16 mouse cellular contexts compared by ENCODE assay signal in genomic region chr8:94996037-94996436, GRCm38 (mm10). TPM values are rescaled to one million over a fixed set of nuclear protein-coding genes. Genes with fewer than 3 reads are reported as not detected.
A peak's percentile ranks its signal among the peaks of the same experiment; 100 is the strongest.
DNase-seq lines count a peak whose midpoint lies in the region; ATAC-seq and TF ChIP-seq lines count a peak whose summit lies in the region.
"Had no signal": no experiment of that assay in that cellular context is flagged by ENCODE, and none has a peak within 500 bp of the region (broad histone marks: within the 10 kb centered on the region; RNA-seq: fewer than 3 reads in every experiment).

No protein-coding gene starts in this region.

- ATAC-seq in forebrain, embryonic 11.5 days (replicated peaks; ENCODE audit: low FRiP score): no peak
- ATAC-seq in hindbrain, postnatal 0 days: no peak
- ATAC-seq in neural tube, embryonic 15.5 days (ENCODE audit: low FRiP score): no peak
- ATAC-seq in lung, postnatal 0 days: no peak
- ATAC-seq: inflammation-experienced regulatory T-cells, adult 6 months; Patski had no signal

- no peaks in the 10 kb centered on the region for H3K27me3 ChIP-seq in forebrain, embryonic 11.5 days (ENCODE audit: control insufficient read depth, insufficient read depth, low read length)
- H3K27me3 ChIP-seq in hindbrain, postnatal 0 days (ENCODE audit: insufficient read depth, low read length): no peaks in the 10 kb centered on the region
- no peaks in the 10 kb centered on the region for H3K27me3 ChIP-seq in neural tube, embryonic 15.5 days (replicated peaks)
- no peaks in the 10 kb centered on the region for H3K27me3 ChIP-seq in lung, postnatal 0 days (replicated peaks; ENCODE audit: insufficient read depth, low read length)
- H3K27me3 ChIP-seq: Patski had no signal

- TF ChIP-seq EP300 in lung, postnatal 0 days (IDR thresholded peaks at IDR 0.05): no peak

- peak overlapping the region; percentile 91 for H3K4me2 ChIP-seq in forebrain, embryonic 11.5 days (ENCODE audit: low read depth, low read length, severe bottlenecking)
- peak overlapping the region; percentile 68 for H3K4me2 ChIP-seq in hindbrain, postnatal 0 days (ENCODE audit: low read depth, low read length)
- peak overlapping the region; percentile 61 for H3K4me2 ChIP-seq in neural tube, embryonic 15.5 days
- H3K4me2 ChIP-seq in lung, postnatal 0 days (replicated peaks; ENCODE audit: low read depth, low read length): no peak overlapping the region

- H3K27ac ChIP-seq in left cerebral cortex, adult 2 months: peak overlapping the region; percentile 85
- peak overlapping the region; percentile 97 for H3K27ac ChIP-seq in forebrain, embryonic 11.5 days (ENCODE audit: low read depth, low read length)
- H3K27ac ChIP-seq in hindbrain, postnatal 0 days: peak overlapping the region; percentile 95
- H3K27ac ChIP-seq in neural tube, embryonic 15.5 days (replicated peaks): peak overlapping the region; percentile 91
- H3K27ac ChIP-seq in lung, postnatal 0 days (ENCODE audit: low read length): no peak overlapping the region
- H3K27ac ChIP-seq: heart, embryonic 10.5 days had no signal

- peaks cover 52% of the 10 kb centered on the region for H3K4me1 ChIP-seq in forebrain, embryonic 11.5 days (replicated peaks; ENCODE audit: control insufficient read depth, insufficient read depth, low read length)
- H3K4me1 ChIP-seq in hindbrain, postnatal 0 days (ENCODE audit: insufficient read depth, low read length): peaks cover 83% of the 10 kb centered on the region
- H3K4me1 ChIP-seq in neural tube, embryonic 15.5 days: peaks cover 98% of the 10 kb centered on the region
- H3K4me1 ChIP-seq in lung, postnatal 0 days (ENCODE audit: insufficient read depth, low read depth, low read length): peaks cover 31% of the 10 kb centered on the region

- TF ChIP-seq CTCF in left cerebral cortex, adult 2 months (IDR thresholded peaks at IDR 0.05): no peak
- TF ChIP-seq CTCF in hindbrain, postnatal 0 days (IDR thresholded peaks at IDR 0.05; ENCODE audit: low read depth): no peak
- no peak for TF ChIP-seq CTCF in lung, postnatal 0 days (IDR thresholded peaks at IDR 0.05)

- H3K36me3 ChIP-seq in forebrain, embryonic 11.5 days (ENCODE audit: control insufficient read depth, insufficient read depth, low read length): no peaks in the 10 kb centered on the region
- no peaks in the 10 kb centered on the region for H3K36me3 ChIP-seq in hindbrain, postnatal 0 days (ENCODE audit: insufficient read depth, low read length)
- no peaks in the 10 kb centered on the region for H3K36me3 ChIP-seq in neural tube, embryonic 15.5 days
- no peaks in the 10 kb centered on the region for H3K36me3 ChIP-seq in lung, postnatal 0 days (ENCODE audit: insufficient read depth, low read length)
- H3K36me3 ChIP-seq: heart, embryonic 10.5 days had no signal

- H3K9ac ChIP-seq in forebrain, embryonic 11.5 days (ENCODE audit: low read length): peak overlapping the region; percentile 96
- H3K9ac ChIP-seq in hindbrain, postnatal 0 days (replicated peaks; ENCODE audit: low read length): peak overlapping the region; percentile 62
- peak overlapping the region; percentile 53 for H3K9ac ChIP-seq in neural tube, embryonic 15.5 days (replicated peaks)
- no peak overlapping the region for H3K9ac ChIP-seq in lung, postnatal 0 days (replicated peaks; ENCODE audit: low read depth)

- intact Hi-C loops in left cerebral cortex, adult 2 months (cut with DNase I): no loop called here
- intact Hi-C loops in left cerebral cortex, postnatal 10 days (cut with DNase I): no loop called here

- WGBS in forebrain, embryonic 11.5 days: 37% methylated on average over 12 of the region's 12 CpGs
- 14% methylated on average over 12 of the region's 12 CpGs for WGBS in hindbrain, postnatal 0 days
- 17% methylated on average over 12 of the region's 12 CpGs for WGBS in neural tube, embryonic 15.5 days
- 74% methylated on average over 12 of the region's 12 CpGs for WGBS in lung, postnatal 0 days

- no peak for DNase-seq in left cerebral cortex, adult 2 months (ENCODE audit: extremely low spot score in 1 of 2, low spot score in 2 of 2)
- no peak for DNase-seq in left cerebral cortex, postnatal 10 days (ENCODE audit: extremely low spot score in 1 of 2, low spot score in 2 of 2)
- no peak for DNase-seq in forebrain, embryonic 11.5 days (ENCODE audit: low spot score)
- DNase-seq in hindbrain, postnatal 0 days (ENCODE audit: low spot score): no peak
- DNase-seq in lung, postnatal 0 days (ENCODE audit: low spot score): no peak
- no peak for DNase-seq in adrenal gland, postnatal 4 days (ENCODE audit: low spot score in 2 of 2)
- no peak for DNase-seq in layer of hippocampus, postnatal 14 days (ENCODE audit: low spot score in 2 of 2)
- DNase-seq: cerebellum, postnatal 25 days; liver; lung, postnatal 4 days; spleen, adult 18-20 months had no signal

- no peaks in the 10 kb centered on the region for H3K9me3 ChIP-seq in forebrain, embryonic 11.5 days (ENCODE audit: control insufficient read depth, low read length)
- H3K9me3 ChIP-seq in hindbrain, postnatal 0 days (ENCODE audit: low read length): no peaks in the 10 kb centered on the region
- H3K9me3 ChIP-seq in neural tube, embryonic 15.5 days (replicated peaks): no peaks in the 10 kb centered on the region
- H3K9me3 ChIP-seq in lung, postnatal 0 days (ENCODE audit: low read length): no peaks in the 10 kb centered on the region
- H3K9me3 ChIP-seq: heart, embryonic 10.5 days had no signal

- H3K4me3 ChIP-seq in left cerebral cortex, adult 2 months: peak overlapping the region; percentile 6
- H3K4me3 ChIP-seq in forebrain, embryonic 11.5 days (ENCODE audit: low read depth, low read length): peak overlapping the region; percentile 59
- peak overlapping the region; percentile 39 for H3K4me3 ChIP-seq in hindbrain, postnatal 0 days (ENCODE audit: low read length)
- peak overlapping the region; percentile 40 for H3K4me3 ChIP-seq in neural tube, embryonic 15.5 days (replicated peaks)
- no peak overlapping the region for H3K4me3 ChIP-seq in lung, postnatal 0 days (ENCODE audit: low read depth, low read length)
- H3K4me3 ChIP-seq: heart, embryonic 10.5 days had no signal

RNA-seq across cellular contexts. Expression of gene Adgrg3, which starts 21.5 kb away (rescaled TPM):
- under 1 TPM; 0.23 to 0.32 TPM for total RNA-seq in left cerebral cortex, adult 2 months (2021)
- total RNA-seq in left cerebral cortex, postnatal 10 days (2021): under 1 TPM; 0.22 to 0.32 TPM
- polyA plus RNA-seq in forebrain, embryonic 11.5 days (2014; fragmentation: Nextera tagmentation; extraction: Ambion mirVana): 2.9 and 3.2 TPM in 2 replicates
- total RNA-seq in hindbrain, postnatal 0 days (2014; rRNA removed): 1.3 TPM in 2 replicates
- 0.52 and 0.54 TPM in 2 replicates for polyA plus RNA-seq in hindbrain, postnatal 0 days (2015; fragmentation: Nextera tagmentation; extraction: Ambion mirVana)
- 0.95 and 4.7 TPM in 2 replicates for polyA plus RNA-seq in neural tube, embryonic 15.5 days (2015; fragmentation: Nextera tagmentation; extraction: Ambion mirVana)
- 4.8 and 5.3 TPM in 2 replicates for polyA plus RNA-seq in lung, postnatal 0 days (2015; fragmentation: Nextera tagmentation; extraction: Ambion mirVana)
- 1 to 10 TPM; 6.2 to 7.8 TPM for total RNA-seq in adrenal gland, postnatal 4 days (2021)
- total RNA-seq in layer of hippocampus, postnatal 14 days (2021): under 1 TPM in 1 of 2 experiments, not detected in 1; 0.48 TPM

RNA-seq across cellular contexts. Expression of gene Adgrg1, which starts 21.5 kb away (rescaled TPM):
- total RNA-seq in left cerebral cortex, adult 2 months (2021): 10 to 100 TPM; 77.6 to 86.8 TPM
- total RNA-seq in left cerebral cortex, postnatal 10 days (2021): 100 to 1,000 TPM; 122 to 128 TPM
- 177 and 184 TPM in 2 replicates for polyA plus RNA-seq in forebrain, embryonic 11.5 days (2014; fragmentation: Nextera tagmentation; extraction: Ambion mirVana)
- total RNA-seq in hindbrain, postnatal 0 days (2014; rRNA removed): 236 and 284 TPM in 2 replicates
- 105 TPM in 2 replicates for polyA plus RNA-seq in hindbrain, postnatal 0 days (2015; fragmentation: Nextera tagmentation; extraction: Ambion mirVana)
- polyA plus RNA-seq in neural tube, embryonic 15.5 days (2015; fragmentation: Nextera tagmentation; extraction: Ambion mirVana): 80.9 and 96.9 TPM in 2 replicates
- 33.9 and 39.0 TPM in 2 replicates for polyA plus RNA-seq in lung, postnatal 0 days (2015; fragmentation: Nextera tagmentation; extraction: Ambion mirVana)
- total RNA-seq in adrenal gland, postnatal 4 days (2021): 10 to 100 TPM; 38.3 to 62.3 TPM
- 100 to 1,000 TPM; 113 to 146 TPM for total RNA-seq in layer of hippocampus, postnatal 14 days (2021)

RNA-seq across cellular contexts. Expression of gene Drc7, which starts 58.9 kb away (rescaled TPM):
- total RNA-seq in left cerebral cortex, adult 2 months (2021): 1 to 10 TPM in 1 of 2 experiments, under 1 TPM in 1; 0.75 to 1.1 TPM
- total RNA-seq in left cerebral cortex, postnatal 10 days (2021): 1 to 10 TPM in 1 of 2 experiments, under 1 TPM in 1; 0.86 to 1.6 TPM
- polyA plus RNA-seq in forebrain, embryonic 11.5 days (2014; fragmentation: Nextera tagmentation; extraction: Ambion mirVana): 0.12 TPM in 1 of 2 replicates, not detected in the other
- total RNA-seq in hindbrain, postnatal 0 days (2014; rRNA removed): 2.9 and 3.6 TPM in 2 replicates
- 3.0 and 3.3 TPM in 2 replicates for polyA plus RNA-seq in hindbrain, postnatal 0 days (2015; fragmentation: Nextera tagmentation; extraction: Ambion mirVana)
- polyA plus RNA-seq in neural tube, embryonic 15.5 days (2015; fragmentation: Nextera tagmentation; extraction: Ambion mirVana): 1.2 and 1.8 TPM in 2 replicates
- polyA plus RNA-seq in lung, postnatal 0 days (2015; fragmentation: Nextera tagmentation; extraction: Ambion mirVana): 3.1 and 3.9 TPM in 2 replicates
- not detected for total RNA-seq in adrenal gland, postnatal 4 days (2021)
- total RNA-seq in layer of hippocampus, postnatal 14 days (2021): 1 to 10 TPM; 2.1 to 4.4 TPM
- total RNA-seq: adrenal gland, postnatal 36 days had no signal
- polyA plus RNA-seq: heart, embryonic 10.5 days; inflammation-experienced regulatory T-cells, adult 6 months had no signal
